Mouse (Mus musculus) frontal cortex, postnatal 10 days (tissue): ENCODE results near the gene Gm38393.
A peak's percentile ranks its signal among the peaks of the same experiment; 100 is the strongest.

Experiments
- DNase-seq, 2 experiments: peaks; one replicate each; pipeline ENCODE4 v3.0.0; 2022; ENCODE audit warnings: low spot score in 2 of 2, mixed read lengths in 1 of 2

The Gm38393 gene

DNA sequence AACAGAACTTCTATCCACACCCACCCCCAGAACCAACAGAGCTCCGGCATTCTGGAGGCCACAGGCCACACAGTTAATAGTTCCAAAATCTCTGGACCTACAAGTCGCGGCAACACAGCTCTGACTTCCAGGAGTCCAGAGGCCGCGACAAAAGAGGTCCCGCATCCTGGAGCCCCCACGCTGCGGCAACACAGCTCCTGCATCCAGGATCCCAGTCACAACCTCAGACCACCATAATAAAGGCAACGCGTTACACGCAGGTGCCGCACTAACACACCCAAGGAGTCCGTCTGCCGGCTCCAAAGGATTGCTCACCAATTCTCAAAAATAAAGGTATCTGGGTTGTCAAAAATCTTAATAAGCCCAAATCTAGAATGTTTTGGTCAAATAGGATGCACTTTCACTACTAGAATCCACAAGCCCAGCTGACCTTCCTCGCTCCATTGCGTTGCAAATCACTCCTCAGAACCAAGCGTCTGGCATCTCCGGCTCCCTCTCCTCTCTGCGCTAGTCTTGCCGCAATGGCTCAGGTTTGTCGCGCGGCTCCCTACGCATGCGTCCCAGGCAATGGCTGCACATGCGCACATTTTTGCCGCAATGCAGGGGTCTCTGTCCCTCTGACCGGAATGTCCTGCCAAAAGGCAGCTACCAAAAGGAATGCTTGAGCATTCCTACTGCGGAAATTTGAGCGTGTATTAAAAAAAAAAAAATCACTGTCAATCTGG lies at the start of gene Gm38393, which contains the start of gene Snurf:
Gm38393 (minus strand) TSS at position 459 of the 725 bp plus-strand sequence.
Snurf (minus strand) TSS at position 444 of the 725 bp plus-strand sequence.
- peak; percentile 64 to 75 for DNase-seq

GRCm38 (mm10) chr7:60047481-60048201 lies 42.8 kb upstream of the Gm38393 start:
- DNase-seq, result peak; percentile 40 to 44

DNA sequence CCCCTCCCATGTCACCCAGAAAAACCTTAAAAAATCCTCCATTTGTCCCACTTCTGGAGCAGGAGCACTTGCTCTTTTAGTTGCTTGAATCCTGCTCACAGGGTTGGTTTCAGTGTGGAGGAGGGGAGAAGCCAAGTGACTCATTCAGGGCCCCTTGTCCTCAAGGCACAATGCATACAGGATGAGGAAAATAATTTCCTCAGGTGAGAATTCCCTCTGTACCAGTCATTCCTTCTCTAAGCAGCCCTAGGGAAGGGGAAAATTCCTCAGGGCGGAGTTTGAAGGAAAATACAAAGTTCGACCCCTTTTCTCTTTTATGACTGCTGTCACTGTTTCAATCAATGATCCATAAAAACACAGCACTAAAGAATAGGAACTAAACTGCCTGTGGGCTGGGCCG lies 8.3 kb upstream of the Gm38393 start:
- no peak for DNase-seq

GRCm38 (mm10) chr7:60007727-60008360 lies 3.0 kb upstream of the Gm38393 start:
- no peak for DNase-seq

GRCm38 (mm10) chr7:60006262-60006661 lies 1.4 kb upstream of the Gm38393 start:
- no peak for DNase-seq

DNA sequence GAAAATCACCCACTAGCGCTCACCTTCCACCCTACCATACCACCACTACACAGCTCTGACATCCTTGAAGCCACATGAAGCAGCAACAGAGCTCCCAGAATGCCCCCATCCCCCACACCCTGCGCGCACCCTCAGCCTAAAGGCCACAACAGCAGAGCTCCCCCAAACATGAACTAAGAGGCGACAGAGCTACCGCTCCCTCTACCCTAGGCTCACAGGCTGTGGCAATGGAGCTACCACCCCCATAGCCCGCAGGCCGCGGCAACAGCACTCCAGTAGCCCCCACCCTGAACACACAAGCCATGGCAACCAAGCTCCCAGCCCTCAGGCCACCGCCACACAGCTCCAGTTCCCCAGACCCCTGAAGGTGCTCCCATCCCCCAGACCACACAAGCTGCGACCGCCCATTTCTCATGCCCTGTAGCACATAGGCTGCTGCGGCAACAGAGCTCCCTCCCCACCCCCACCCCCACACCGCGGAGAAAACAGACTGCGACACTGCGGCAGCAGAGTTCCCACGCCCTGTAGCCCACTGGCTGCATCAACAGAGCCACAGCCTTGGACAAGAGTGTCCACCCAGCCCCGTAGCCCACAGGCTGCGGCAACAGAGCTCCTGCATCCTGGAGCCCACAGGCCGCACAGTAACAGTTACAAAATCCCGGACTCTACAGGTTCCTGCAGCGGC lies 801 bp downstream of the Gm38393 start:
- DNase-seq, result peak; percentile 46 to 60

- DNase-seq, result peak; percentile 27 to 38
Measured at GRCm38 (mm10) chr7:60003006-60003865, 1.6 kb downstream of the Gm38393 start.

DNA sequence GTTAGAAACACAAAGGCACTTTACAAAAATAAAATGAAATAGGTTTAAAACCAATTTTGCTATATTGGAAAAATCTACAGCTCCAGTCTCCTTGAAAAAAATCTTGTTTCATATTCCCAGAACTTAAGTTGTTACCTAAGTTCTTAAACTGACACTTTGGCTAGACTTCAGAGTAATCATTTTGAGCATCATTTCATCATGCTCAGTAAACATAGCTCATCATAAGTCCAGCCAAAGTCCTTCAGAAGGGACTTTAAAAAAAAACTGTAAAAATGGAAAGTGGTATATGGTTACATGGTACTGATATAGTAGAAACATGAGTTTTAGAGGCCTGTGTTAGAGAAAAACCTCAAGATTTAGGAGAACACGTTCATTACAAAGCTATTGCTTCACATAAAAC lies 26.2 kb downstream of the Gm38393 start:
- DNase-seq, result no peak
